Mouse (Mus musculus): Measurements from ENCODE around the gene Pmvk.
"Not testable (repeated sequence)": the region's sequence is repeated elsewhere in the genome, so short reads cannot be mapped to it uniquely, and the experiment has no call there.

Gene Pmvk

DNA sequence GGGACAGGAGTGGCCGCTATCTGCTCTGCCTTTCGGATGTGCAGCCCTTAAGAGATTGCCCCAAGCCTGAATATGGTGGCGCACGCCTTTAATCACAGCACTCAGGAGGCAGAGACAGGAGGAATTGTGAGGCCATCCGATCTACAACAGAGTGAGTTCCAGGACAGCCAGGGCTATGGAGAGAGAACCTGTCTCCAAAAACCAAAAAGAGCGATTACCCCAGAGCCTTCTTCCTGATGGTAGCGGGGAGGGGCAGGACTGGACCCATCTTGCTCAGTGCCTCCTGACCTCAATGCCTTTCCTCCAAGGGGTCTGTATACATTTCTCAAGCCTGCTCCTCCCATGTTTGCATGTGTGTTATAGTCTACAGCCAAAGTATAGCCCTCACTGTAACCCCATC, 25.3 kb upstream of the Pmvk start:
- DNase-seq (ENCODE audit: low spot score in 2 of 2), result not testable (repeated sequence)

GRCm38 (mm10) chr3:89430171-89431159, 23.9 kb upstream of the Pmvk start, which contains the start of gene Pygo2:
Gene Pygo2, plus strand, starts transcription at chr3:89430214.
- peak; percentile 83 to 92 for DNase-seq (ENCODE audit: low spot score in 2 of 2)

DNA sequence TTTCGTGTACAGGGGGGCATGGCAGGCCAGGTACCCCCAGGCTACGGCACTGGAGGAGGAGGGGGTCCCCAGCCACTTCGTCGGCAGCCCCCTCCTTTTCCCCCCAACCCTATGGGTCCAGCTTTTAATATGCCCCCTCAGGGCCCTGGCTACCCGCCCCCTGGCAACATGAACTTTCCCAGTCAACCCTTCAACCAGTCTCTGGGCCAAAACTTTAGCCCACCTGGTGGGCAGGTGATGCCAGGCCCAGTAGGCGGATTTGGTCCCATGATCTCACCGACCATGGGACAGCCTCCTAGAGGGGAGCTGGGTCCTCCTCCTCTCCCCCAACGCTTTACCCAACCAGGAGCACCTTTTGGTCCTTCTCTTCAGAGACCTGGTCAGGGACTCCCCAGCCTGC, 21.7 kb upstream of the Pmvk start:
- DNase-seq (ENCODE audit: low spot score in 2 of 2), result no peak

GRCm38 (mm10) chr3:89434532-89434931, 19.8 kb upstream of the Pmvk start:
- DNase-seq (ENCODE audit: low spot score in 2 of 2), result no peak

GRCm38 (mm10) chr3:89435041-89435440, 19.3 kb upstream of the Pmvk start:
- DNase-seq (ENCODE audit: low spot score in 2 of 2), result no peak

GRCm38 (mm10) chr3:89436176-89437113, 17.9 kb upstream of the Pmvk start, which contains the start of gene Pbxip1:
Gene Pbxip1, plus strand, starts transcription at chr3:89436706.
- DNase-seq (ENCODE audit: low spot score in 2 of 2), result no peak

DNA sequence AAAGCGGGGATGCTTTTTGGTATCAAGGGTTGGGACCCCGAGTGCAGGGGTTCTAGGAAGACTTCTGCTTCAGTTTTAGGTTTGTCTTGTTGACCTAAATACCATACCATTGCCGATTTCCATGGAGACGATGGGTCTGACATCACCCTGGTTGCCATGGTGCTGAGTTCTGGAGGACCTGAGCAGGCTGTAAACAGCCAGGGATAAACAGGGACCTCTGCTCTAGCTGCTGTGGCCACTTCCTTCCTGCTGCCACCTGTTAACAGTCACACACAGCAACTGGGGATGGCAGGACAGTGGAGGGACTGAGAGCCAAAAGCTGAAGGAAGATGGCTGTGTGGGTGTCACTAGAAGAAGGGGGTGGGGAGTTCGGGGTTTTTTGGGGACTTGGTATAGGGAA, 17.1 kb upstream of the Pmvk start:
- DNase-seq (ENCODE audit: low spot score in 2 of 2), result no peak

GRCm38 (mm10) chr3:89440691-89441090, 13.7 kb upstream of the Pmvk start:
- DNase-seq (ENCODE audit: low spot score in 2 of 2), result no peak

- DNase-seq (ENCODE audit: low spot score in 2 of 2), result no peak
Observed at GRCm38 (mm10) chr3:89448720-89449537, 5.4 kb upstream of the Pmvk start.

GRCm38 (mm10) chr3:89449541-89449940, 4.8 kb upstream of the Pmvk start:
- DNase-seq (ENCODE audit: low spot score in 2 of 2), result peak; percentile 58 to 63

- DNase-seq (ENCODE audit: low spot score in 2 of 2), result no peak
Observed at GRCm38 (mm10) chr3:89451916-89452315, 2.4 kb upstream of the Pmvk start.

GRCm38 (mm10) chr3:89455786-89456285, 1.5 kb downstream of the Pmvk start:
- no peak for DNase-seq (ENCODE audit: low spot score in 2 of 2)

DNA sequence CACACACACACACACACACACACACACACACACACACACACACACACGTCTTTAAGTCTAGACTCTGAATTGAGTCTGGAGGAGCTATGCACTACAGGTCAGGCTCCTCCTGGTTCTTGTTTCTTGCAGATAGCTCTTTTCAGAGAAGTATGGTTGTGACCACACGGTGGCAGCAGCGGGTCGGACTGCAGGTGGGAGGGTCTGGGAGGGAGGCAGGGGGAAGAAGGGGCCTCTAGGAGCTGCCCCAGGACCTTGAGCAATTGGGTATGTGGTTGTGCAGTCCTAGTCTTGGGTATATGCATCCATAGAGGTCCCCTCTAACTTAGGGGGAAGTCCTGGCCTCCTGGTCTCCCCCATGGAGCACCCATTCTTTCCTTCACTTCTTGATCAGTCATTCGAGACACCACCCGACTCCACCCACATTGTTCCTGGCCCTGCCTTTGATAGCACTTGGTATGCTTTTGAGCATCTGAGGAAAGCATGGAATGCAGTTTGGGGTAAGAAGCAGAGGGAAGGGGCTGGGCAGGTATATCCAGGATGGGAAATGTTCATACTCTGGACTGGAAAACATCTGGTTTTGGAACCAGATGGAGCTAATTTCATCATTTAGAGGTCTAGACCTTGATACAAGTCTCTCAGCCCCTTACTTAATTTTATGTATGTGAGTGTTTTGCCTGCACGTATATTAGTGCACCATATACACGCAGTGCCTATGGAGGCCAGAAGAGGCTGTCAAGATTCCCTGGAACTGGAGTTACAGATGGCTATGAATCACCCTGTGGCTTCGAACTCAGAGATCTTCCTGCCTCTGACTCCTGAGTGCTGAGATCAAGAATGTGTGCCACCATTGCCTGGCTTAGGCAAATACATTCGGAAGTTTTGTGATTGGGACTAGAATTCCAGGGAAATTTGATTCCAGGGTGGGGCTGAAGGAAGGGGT, 2.7 kb downstream of the Pmvk start:
- peak; percentile 39 to 45 for DNase-seq (ENCODE audit: low spot score in 2 of 2)

DNA sequence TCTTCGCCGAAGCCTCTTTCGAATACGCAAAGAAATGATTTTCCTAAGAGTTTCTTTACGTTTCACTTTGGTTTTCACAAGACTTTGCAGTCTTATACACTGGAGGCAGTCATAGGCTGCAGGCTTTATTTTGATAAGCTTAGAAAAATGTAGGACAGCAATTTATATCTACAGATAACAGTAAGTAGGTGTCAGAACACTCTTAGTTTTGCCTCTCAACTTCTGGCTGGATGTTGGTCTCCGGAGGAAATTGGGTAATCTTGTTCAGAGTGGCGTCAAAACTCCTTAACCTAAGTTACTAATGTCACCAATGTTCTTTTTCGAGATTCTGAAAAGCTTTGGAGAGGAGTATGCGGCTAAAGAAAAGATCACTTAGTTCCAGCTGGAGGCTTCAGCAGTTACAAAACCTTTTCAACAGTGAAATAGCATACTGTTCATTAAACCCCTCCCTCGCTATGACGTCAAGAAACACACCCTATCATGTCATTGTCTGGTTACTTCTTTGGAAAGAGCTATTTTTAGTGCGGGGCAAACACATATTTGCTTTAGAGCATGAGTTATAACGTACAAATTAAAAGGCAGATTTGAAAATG, 4.1 kb downstream of the Pmvk start:
- no peak for DNase-seq (ENCODE audit: low spot score in 2 of 2)

- DNase-seq (ENCODE audit: low spot score in 2 of 2), result peak; percentile 73 to 80
Observed at GRCm38 (mm10) chr3:89458965-89459807, 4.8 kb downstream of the Pmvk start.

DNA sequence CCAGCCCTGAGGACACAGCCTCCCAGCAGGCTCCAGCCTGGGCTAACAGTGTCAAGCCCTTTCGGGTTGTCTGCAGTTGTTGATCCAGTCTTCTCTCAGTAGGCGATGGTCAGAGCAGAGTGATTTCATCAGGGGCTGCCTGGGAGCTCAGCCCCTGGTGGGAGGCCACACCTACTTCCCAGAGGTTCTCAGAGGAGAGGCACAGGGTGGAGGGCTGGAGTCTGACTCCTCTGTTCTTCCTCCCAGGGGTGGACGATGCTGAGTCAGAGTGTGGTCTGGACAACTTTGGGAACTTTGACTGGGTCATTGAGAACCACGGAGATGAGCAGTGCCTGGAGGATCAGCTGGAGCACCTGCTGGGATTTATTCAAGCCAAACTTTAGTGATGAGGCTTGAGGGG, 13.9 kb downstream of the Pmvk start:
- no peak for DNase-seq (ENCODE audit: low spot score in 2 of 2)

GRCm38 (mm10) chr3:89472280-89472679, 17.9 kb downstream of the Pmvk start:
- no peak for DNase-seq (ENCODE audit: low spot score in 2 of 2)

GRCm38 (mm10) chr3:89473838-89474237, 19.5 kb downstream of the Pmvk start:
- no peak for DNase-seq (ENCODE audit: low spot score in 2 of 2)

- no peak for DNase-seq (ENCODE audit: low spot score in 2 of 2)
Observed at GRCm38 (mm10) chr3:89479055-89479454, 24.7 kb downstream of the Pmvk start.

Data from frontal cortex, postnatal 25 days (tissue).